Mouse (Mus musculus) small intestine, adult 2 months (tissue): Measurements from ENCODE around the gene Cnfn. TPM values are rescaled to one million over a fixed set of nuclear protein-coding genes. Genes with fewer than 3 reads are reported as not detected.

ENCODE experiments used
- H3K27ac ChIP-seq: fragments of 200-500 bp; 2 replicates; pipeline ENCODE4 v1.5.1; 2012; ENCODE audit warnings: low read depth, low read length, control low read depth, inconsistent platforms; ENCODE audit not compliant: insufficient read depth
- H3K27me3 ChIP-seq: fragments of 200-500 bp; 2 replicates; pipeline ENCODE4 v1.6.1; 2012; ENCODE audit warnings: mild to moderate bottlenecking, moderate library complexity, low read length, inconsistent platforms; ENCODE audit not compliant: control insufficient read depth, insufficient read depth
- H3K36me3 ChIP-seq: fragments of 200-500 bp; 2 replicates; pipeline ENCODE4 v1.6.1; 2012; ENCODE audit warnings: mild to moderate bottlenecking, low read length, control low read depth, inconsistent platforms; ENCODE audit not compliant: control insufficient read depth, insufficient read depth
- H3K4me1 ChIP-seq: fragments of 200-500 bp; 2 replicates; pipeline ENCODE4 v1.6.1; 2012; ENCODE audit warnings: low read length, inconsistent platforms, mixed read lengths; ENCODE audit not compliant: control insufficient read depth, insufficient read depth, insufficient read length
- H3K4me3 ChIP-seq: fragments of 200-500 bp; 2 replicates; pipeline ENCODE4 v1.5.1; 2012; ENCODE audit warnings: low read depth, mild to moderate bottlenecking, control low read depth, inconsistent platforms, low read length, moderate library complexity
- CTCF ChIP-seq: fragments of 200-500 bp; IDR thresholded peaks from 2 replicates; pipeline ENCODE4 v1.5.1; 2012; ENCODE audit warnings: low read depth, mild to moderate bottlenecking, control low read depth, inconsistent platforms, low read length, moderate library complexity, mixed read lengths; ENCODE audit not compliant: insufficient replicate concordance, insufficient read length; ENCODE audit errors: extremely low read depth
- POLR2A ChIP-seq: fragments of 200-500 bp; IDR thresholded peaks from 2 replicates; pipeline ENCODE4 v1.6.1; 2012; ENCODE audit warnings: low read depth, mild to moderate bottlenecking, control low read depth, inconsistent platforms, low read length, moderate library complexity
- WGBS: fragments of 180-500 bp; shearing (Covaris S2); methylation state at CpG from one replicate; pipeline ENCODE4 v1.1.7; 2018; 5-methylcytosine and 5-hydroxymethylcytosine counted together
- polyA plus RNA-seq: library from polyadenylated mRNA; depleted of rRNA; stranded (reverse); fragments of >200 nt; gene quantifications from 2 replicates; pipeline ENCODE4 v1.2.3, GENCODE M21; 2012; rRNA removed

Cnfn gene
- polyA plus RNA-seq, 1 experiment = 0.84 TPM

DNA sequence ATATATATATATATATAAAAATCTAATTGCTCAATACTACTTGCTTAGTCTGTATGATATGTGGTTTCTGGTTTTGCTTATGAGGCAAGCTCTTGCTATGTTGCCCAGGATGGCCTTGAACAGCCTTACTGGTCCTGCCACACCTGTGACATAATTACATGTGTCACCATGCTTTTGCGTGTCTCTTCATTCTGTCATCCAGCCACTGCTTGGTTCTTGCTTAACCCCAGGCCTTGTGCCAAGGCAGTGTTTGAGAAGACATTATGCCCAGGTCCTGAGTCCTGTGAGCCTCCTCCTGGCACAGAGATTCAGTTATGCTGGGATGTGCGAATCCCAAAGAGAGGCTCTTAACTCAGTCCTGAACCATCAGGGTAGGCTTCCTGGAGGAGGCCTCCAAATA is 46.3 kb downstream of the Cnfn start:
- Histone ChIP-seq H3K27ac (no peak overlapping the region), H3K4me3 (no peak overlapping the region), H3K36me3 (no peaks in the 10 kb centered on the region; the same call in 1 of the 2 replicates), H3K27me3 (no peaks in the 10 kb centered on the region), H3K4me1 (no peaks in the 10 kb centered on the region)
- no peak for TF ChIP-seq POLR2A
- TF ChIP-seq CTCF = no peak
- 92% methylated on average over 2 of the region's 2 CpGs for WGBS

GRCm38 (mm10) chr7:25322058-25322484 is 47.5 kb downstream of the Cnfn start:
- 52% methylated on average over 6 of the region's 6 CpGs for WGBS
- H3K4me3 ChIP-seq = no peak overlapping the region
- no peaks in the 10 kb centered on the region for H3K27me3 ChIP-seq
- H3K36me3 ChIP-seq = no peaks in the 10 kb centered on the region
- peaks cover 5% of the 10 kb centered on the region for H3K4me1 ChIP-seq
- H3K27ac ChIP-seq = no peak overlapping the region
- TF ChIP-seq CTCF = no peak
- TF ChIP-seq POLR2A = no peak

Other genes with a start within 250 kb of the Cnfn start
- gene Pou2f2, start 190.0 kb downstream of the Cnfn start, polyA plus RNA-seq = 2.9 and 6.9 TPM in 2 replicates
- 44.2 and 135 TPM in 2 replicates for gene Dedd2, start 149.1 kb downstream of the Cnfn start, polyA plus RNA-seq
- 5.8 and 8.7 TPM in 2 replicates for gene Zfp526, start 148.3 kb downstream of the Cnfn start, polyA plus RNA-seq
- gene Gsk3a, start 131.9 kb downstream of the Cnfn start, polyA plus RNA-seq = 77.7 and 163 TPM in 2 replicates
- 15.8 and 37.1 TPM in 2 replicates for gene Erf, start 119.0 kb downstream of the Cnfn start, polyA plus RNA-seq
- gene Cic, start 102.0 kb downstream of the Cnfn start, polyA plus RNA-seq = 35.6 and 65.6 TPM in 2 replicates
- 87.2 and 184 TPM in 2 replicates for gene Pafah1b3, start 71.7 kb downstream of the Cnfn start, polyA plus RNA-seq
- 0.15 TPM in 1 of 2 replicates, not detected in the other for gene Prr19, start 68.3 kb downstream of the Cnfn start, polyA plus RNA-seq
- 0.19 and 0.35 TPM in 2 replicates for gene Tmem145, start 63.6 kb downstream of the Cnfn start, polyA plus RNA-seq
- gene Megf8, start 52.6 kb downstream of the Cnfn start, polyA plus RNA-seq = 13.3 and 21.2 TPM in 2 replicates
- gene Lipe, start 29.0 kb upstream of the Cnfn start, polyA plus RNA-seq = 56.9 and 186 TPM in 2 replicates
- gene Cxcl17, start 43.2 kb upstream of the Cnfn start, polyA plus RNA-seq = 3.8 TPM in 1 of 2 replicates, not detected in the other
- gene Ceacam1, start 107.9 kb upstream of the Cnfn start, polyA plus RNA-seq = 133 and 320 TPM in 2 replicates
- 0.60 and 0.93 TPM in 2 replicates for gene Ceacam2, start 170.1 kb upstream of the Cnfn start, polyA plus RNA-seq
- 12.6 and 36.8 TPM in 2 replicates for gene Erich4, start 246.2 kb upstream of the Cnfn start, polyA plus RNA-seq
- gene Dmac2, start 249.7 kb upstream of the Cnfn start, polyA plus RNA-seq = 47.3 and 74.8 TPM in 2 replicates